Mouse (Mus musculus) mouse trophoblast stem cell (cell line): Measurements from ENCODE around the gene Pabpc6.

Experiments
- in situ Hi-C, 2 experiments: fragments of 300-500 bp; cut with MseI, MboI; formaldehyde crosslinking; loops; 2 replicates in 1 of 2; 3 replicates in 1 of 2; pipeline ENCODE4 v1.15.1; 2025

The Pabpc6 gene

GRCm38 (mm10) chr17:9669283-9669905 is at the start of gene Pabpc6:
Gene Pabpc6, minus strand, starts transcription at chr17:9669717.
- in situ Hi-C loops: no loop called here

- in situ Hi-C loops: no loop called here
Observed at GRCm38 (mm10) chr17:9710910-9711309, 41.4 kb upstream of the Pabpc6 start.

DNA sequence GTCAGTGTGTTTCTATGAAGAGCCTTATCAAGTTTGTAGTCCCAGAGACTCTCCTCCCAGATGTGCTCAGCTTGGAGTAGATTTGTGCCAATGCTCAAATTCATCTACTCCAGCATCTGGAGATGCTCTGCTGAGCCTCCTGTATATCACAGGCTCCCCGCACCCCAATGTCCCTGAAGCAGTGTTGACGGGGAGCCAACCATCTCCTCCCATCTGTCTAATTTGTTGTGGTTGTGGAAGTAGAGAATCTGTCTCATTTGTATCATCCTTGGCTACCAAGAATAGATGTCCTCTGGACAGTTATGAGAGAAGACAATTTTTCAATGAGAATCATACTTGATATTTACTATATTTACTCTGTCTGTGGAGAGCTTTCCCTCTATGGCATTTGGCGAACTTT is 39.4 kb upstream of the Pabpc6 start:
- in situ Hi-C loops: no loop called here

- in situ Hi-C loops: no loop called here
Observed at GRCm38 (mm10) chr17:9707356-9707755, 37.8 kb upstream of the Pabpc6 start.

DNA sequence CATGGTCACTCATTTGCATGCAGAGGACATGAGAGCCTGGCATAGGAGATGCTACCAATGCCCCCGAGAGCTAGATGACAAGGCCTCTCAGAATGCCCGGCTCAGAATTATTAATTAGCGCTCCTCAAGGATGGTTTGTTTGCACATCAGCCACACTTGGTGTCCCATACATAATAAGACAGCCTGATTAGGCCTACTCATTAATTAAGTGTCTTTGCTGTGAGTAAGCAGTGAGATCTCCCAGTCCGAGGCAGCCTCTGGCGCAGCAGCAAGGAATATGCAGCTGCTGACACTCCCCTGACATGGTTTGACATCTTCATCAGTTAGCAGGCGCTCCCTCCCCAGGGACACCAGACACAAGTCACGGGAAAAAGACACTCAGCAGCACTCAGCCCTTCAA is 28.2 kb upstream of the Pabpc6 start:
- in situ Hi-C loops: no loop called here

GRCm38 (mm10) chr17:9691251-9691650 is 21.7 kb upstream of the Pabpc6 start:
- in situ Hi-C loops: no loop called here

DNA sequence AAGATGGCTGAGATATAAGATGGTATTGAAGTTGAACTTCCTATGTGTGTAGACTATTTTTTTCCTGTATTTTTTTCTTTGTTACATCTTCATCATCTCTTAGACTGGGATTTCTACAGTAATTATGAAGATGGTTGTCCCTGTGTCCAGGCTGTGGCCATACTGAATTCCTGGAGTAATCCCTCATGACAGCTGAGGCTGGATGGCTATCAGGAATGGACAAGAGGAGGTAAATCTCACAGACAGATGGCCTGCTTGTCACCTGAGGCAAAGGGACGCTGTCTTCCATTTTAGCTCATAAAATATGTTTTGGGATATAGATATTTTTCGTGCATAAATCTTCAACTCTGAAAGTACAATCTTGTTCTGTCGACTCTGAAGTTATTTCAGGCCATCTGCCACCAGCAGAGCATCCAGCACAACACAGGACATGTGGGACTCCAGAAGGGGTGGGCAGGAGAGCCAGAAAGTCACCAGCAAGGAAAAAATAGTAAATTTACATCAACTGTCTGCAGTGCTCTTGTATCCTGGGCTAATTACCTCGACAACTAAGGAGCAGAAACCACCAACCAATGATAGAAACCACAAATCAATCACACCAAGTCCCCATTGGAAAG is 14.1 kb upstream of the Pabpc6 start:
- in situ Hi-C loops: no loop called here

- in situ Hi-C loops: no loop called here
Observed at GRCm38 (mm10) chr17:9680741-9681140, 11.2 kb upstream of the Pabpc6 start.

DNA sequence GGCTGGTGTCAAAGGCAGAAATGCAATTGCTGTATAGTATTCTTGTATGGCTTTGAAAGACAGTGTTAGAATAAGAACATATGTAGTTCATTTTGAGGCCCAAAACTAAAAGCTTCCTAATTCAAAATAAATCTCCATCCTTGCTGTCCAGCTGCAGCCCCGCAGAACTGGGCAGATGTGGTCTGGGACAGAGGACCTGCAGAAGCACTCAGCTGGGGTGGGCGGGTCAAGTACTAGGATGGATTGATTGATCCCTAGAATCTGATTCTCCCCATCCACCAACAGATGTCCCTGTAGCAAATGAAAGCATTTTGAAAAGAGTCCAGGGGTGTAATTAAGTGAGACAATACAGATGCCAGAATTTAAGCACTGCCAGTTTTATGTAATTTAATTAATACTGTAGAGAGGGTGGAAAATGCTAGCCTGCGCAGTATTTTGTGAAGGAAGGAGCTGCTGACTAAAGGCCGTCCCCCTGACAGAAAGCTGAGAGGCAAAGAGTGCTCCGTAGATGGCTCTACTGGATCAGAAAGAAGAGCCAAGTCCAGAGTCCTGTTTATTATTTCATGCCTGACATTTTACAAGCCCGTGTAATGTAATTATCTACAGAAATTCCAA is 5.8 kb upstream of the Pabpc6 start:
- in situ Hi-C loops: no loop called here

GRCm38 (mm10) chr17:9667955-9668354 is 1.6 kb downstream of the Pabpc6 start:
- in situ Hi-C loops: no loop called here

DNA sequence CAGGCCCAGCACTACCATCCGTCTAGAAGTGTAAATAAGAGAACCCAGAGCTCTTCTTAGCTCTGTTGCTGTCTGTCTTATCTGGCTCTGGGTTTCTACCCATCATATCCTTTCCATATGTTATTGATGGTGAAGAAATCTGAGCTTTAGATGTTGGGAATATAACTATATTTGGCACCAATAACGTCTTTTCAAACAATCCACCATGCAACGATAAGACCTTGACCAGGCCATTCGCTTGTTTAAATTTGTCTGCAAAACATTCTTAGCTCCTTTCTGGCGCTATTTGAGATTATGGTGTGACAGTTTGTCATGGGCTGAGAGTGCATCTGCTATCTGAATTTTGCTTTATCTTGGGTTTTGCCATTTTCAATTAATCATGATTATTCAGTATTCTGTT is 10.9 kb downstream of the Pabpc6 start:
- in situ Hi-C loops: no loop called here

- in situ Hi-C loops: no loop called here
Observed at GRCm38 (mm10) chr17:9654155-9654554, 15.4 kb downstream of the Pabpc6 start.

DNA sequence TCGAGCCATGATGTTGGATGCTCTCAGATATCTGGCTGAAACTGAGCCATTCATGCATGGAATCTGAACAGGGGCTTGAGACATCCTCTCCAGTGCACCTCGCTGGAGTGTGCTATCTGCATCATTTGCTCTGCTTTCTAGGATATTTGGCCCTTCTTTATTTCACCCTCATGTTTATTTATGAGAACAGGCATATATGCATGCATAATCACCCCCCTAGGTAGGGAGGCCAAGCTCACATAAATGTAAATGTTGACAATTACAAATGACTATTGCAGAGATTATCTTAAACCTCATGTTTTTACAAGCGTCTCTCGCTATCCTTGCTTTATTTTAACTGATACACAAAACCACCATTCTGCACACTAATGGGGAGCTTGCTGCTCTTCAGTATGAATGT is 21.9 kb downstream of the Pabpc6 start:
- in situ Hi-C loops: no loop called here

GRCm38 (mm10) chr17:9643657-9644180 is 25.8 kb downstream of the Pabpc6 start:
- in situ Hi-C loops: no loop called here

DNA sequence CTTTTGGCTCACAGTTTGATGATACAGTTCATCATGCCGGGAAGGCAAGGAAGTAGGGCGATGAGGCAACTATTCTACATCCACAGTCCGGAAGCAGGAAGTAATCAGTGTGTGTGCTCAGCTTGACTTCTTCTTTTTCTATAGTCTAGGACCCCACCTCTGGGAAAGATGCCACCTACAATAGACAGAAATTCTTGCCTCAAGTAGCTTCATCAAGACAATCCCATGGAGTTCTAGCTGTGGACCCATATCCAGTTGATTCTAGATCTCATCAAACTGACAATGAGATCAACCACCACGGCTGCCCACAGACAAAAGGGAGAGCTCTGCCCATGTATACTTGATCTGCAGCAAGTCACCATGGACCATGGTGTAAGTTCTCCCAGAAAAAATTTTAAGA is 32.5 kb downstream of the Pabpc6 start:
- in situ Hi-C loops: no loop called here

GRCm38 (mm10) chr17:9632579-9633252 is 36.8 kb downstream of the Pabpc6 start:
- in situ Hi-C loops: no loop called here

DNA sequence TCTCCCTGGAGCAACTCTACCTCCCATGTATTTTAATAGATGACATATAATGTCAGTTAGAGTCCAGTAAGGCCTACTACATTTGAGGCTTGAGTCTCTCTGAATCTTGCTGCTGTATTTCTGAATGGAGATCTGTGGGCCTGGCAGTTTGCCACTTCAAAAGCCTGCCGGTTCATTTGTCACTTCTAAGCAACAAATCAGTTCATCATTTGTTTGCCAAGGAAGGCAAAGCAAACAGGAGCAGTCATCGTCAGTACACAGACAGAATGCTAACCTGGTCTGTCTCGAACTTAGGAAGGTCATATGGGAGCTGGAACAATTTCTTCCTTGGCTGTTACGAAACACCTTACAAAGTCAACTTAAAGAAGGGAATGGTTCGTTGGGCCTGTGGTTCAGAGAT is 37.4 kb downstream of the Pabpc6 start:
- in situ Hi-C loops: no loop called here

- in situ Hi-C loops: no loop called here
Observed at GRCm38 (mm10) chr17:9631081-9631480, 38.4 kb downstream of the Pabpc6 start.

DNA sequence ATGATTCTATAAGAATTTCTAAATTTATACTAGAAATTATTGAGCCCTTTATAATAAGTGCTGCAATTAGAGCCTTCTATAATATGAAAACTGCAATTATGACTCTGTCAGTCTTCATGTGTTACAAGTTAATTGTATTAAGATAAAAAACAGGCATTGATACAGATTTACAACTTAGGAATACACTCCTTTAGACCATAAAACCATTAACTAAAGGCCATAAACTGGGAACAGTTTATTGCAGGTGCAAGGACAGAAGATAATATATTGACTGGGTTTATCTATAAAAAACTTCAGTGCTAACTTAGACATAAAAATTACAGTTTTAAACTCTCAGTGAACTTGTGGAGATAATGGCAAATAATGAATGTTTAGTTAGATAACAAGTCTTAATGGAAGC is 42.5 kb downstream of the Pabpc6 start:
- in situ Hi-C loops: no loop called here
